Mouse (Mus musculus) induced T-regulatory cell, adult 2 months (primary cell): ENCODE results near the gene Vmn2r14.
"Not testable (repeated sequence)": the region's sequence is repeated elsewhere in the genome, so short reads cannot be mapped to it uniquely, and the experiment has no call there.

ENCODE experiments used
- DNase-seq: peaks from one replicate; pipeline ENCODE4 v3.0.0-alpha.2; 2012; ENCODE audit warnings: low read depth

The Vmn2r14 gene

DNA sequence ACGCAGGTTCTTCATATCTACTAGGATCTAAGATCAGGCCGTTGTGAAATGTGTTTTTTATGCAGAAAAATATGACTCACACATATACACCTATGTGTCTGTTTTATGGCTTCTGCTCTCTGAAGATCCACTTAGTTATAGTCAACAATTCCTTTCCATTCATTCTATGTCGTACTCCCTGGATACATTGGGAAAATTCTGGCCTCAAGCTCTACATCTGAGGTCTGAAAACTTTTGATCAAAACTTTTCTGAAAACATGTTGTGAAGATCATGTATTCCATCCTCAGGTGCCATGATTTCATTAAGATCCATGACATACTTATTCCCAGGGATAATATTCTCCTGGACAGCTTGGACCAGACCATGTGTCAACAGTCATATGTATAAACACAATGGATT, at the start of gene Vmn2r14:
Vmn2r14 (minus strand) TSS at position 101 of the 400 bp plus-strand sequence.
- no peak for DNase-seq

DNA sequence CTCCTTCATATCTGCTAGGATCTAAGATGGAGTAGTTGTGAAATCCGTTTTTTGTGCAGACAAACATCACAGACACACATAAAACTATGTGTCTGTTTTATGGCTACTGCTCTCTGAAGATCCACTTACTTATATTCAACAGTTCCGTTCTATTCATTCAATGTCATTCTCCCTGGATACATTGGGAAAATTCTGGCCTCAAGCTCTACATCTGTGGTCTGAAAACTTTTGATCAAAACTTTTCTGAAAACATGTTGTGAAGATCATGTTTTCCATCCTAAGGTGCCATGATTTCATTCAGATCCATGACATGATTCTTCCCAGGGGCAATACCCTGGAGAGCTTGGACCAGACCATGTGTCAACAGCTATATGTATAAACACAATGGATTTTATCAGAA, 32.4 kb downstream of the Vmn2r14 start, which contains the start of gene Vmn2r13:
Vmn2r13 (minus strand) TSS at position 101 of the 400 bp plus-strand sequence.
- DNase-seq: not testable (repeated sequence)

DNA sequence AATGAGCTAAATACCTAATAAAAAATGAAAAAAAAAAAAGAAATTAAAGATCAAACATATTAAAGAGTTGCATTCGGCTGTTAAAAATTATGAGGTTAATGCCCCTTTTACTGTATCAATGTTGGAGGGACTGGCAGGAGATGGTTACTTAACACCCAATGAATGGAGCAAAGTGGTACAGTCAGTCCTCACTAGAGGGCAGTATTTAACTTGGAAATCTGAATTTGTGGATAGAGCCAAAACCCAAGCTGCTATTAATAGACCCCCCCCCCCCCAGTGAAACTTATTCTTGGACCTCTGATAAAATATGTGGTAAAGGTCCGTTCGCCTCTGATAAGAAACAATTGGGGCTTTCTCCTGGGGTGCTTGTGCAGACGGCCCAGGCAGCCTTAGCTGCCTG, 57.7 kb downstream of the Vmn2r14 start:
- not testable (repeated sequence) for DNase-seq
